Mouse (Mus musculus) right cerebral cortex, postnatal 25 days (tissue): ENCODE measurements around the gene A030003K21Rik.

ENCODE experiments used
- DNase-seq: peaks from one replicate; pipeline ENCODE4 v3.0.0; 2022

The A030003K21Rik gene

GRCm38 (mm10) chr1:82905886-82906285 lies 37.3 kb downstream of the A030003K21Rik start:
- no peak for DNase-seq

- no peak for DNase-seq
These were observed 42.0 kb downstream of the A030003K21Rik start for GRCm38 (mm10) chr1:82901201-82901600.

GRCm38 (mm10) chr1:82900567-82900966 lies 42.6 kb downstream of the A030003K21Rik start:
- DNase-seq = no peak

- no peak for DNase-seq
These were observed 49.9 kb downstream of the A030003K21Rik start for GRCm38 (mm10) chr1:82893269-82893668.
